Comparison of ENCODE assay signal across 9 mouse cellular contexts in genomic region chr4:140962207-140962909, GRCm38 (mm10). TPM values are rescaled to one million over a fixed set of nuclear protein-coding genes. Genes with fewer than 3 reads are reported as not detected.
DNase-seq lines count a peak whose midpoint lies in the region; ATAC-seq lines count a peak whose summit lies in the region.
"Had no signal": no experiment of that assay in that cellular context is flagged by ENCODE, and none has a peak within 500 bp of the region (broad histone marks: within the 10 kb centered on the region; RNA-seq: fewer than 3 reads in every experiment).

No protein-coding gene starts in this region.

- H3K9me3 ChIP-seq in heart, embryonic 15.5 days (replicated peaks), result no peaks in the 10 kb centered on the region
- H3K9me3 ChIP-seq in intestine, embryonic 15.5 days, result no peaks in the 10 kb centered on the region
- H3K9me3 ChIP-seq in midbrain, embryonic 12.5 days, result no peaks in the 10 kb centered on the region

- no peaks in the 10 kb centered on the region for H3K27me3 ChIP-seq in heart, embryonic 15.5 days
- H3K27me3 ChIP-seq in intestine, embryonic 15.5 days (replicated peaks), result no peaks in the 10 kb centered on the region
- no peaks in the 10 kb centered on the region for H3K27me3 ChIP-seq in midbrain, embryonic 12.5 days

- peak overlapping the region; percentile 97 for H3K9ac ChIP-seq in heart, embryonic 15.5 days
- H3K9ac ChIP-seq in intestine, embryonic 15.5 days, result peak overlapping the region; percentile 86
- peak overlapping the region; percentile 94; the same call in 1 of the 2 replicates for H3K9ac ChIP-seq in midbrain, embryonic 12.5 days (replicated peaks)

- no peak for ATAC-seq in heart, embryonic 15.5 days (replicated peaks; ENCODE audit: insufficient number of reproducible peaks, insufficient read depth, low FRiP score, low read depth)
- ATAC-seq in intestine, embryonic 15.5 days, result no peak
- ATAC-seq in midbrain, embryonic 12.5 days (ENCODE audit: low FRiP score, low read depth), result no peak

- H3K4me2 ChIP-seq in heart, embryonic 15.5 days, result peak overlapping the region; percentile 86
- H3K4me2 ChIP-seq in intestine, embryonic 15.5 days (replicated peaks), result peak overlapping the region; percentile 89
- H3K4me2 ChIP-seq in midbrain, embryonic 12.5 days (replicated peaks), result peak overlapping the region; percentile 98

- 63% methylated on average over 8 of the region's 8 CpGs for WGBS in heart, embryonic 15.5 days
- WGBS in intestine, embryonic 15.5 days, result 61% methylated on average over 8 of the region's 8 CpGs
- WGBS in midbrain, embryonic 12.5 days, result 76% methylated on average over 8 of the region's 8 CpGs

- H3K4me1 ChIP-seq in heart, embryonic 15.5 days (replicated peaks), result peaks cover 44% of the 10 kb centered on the region
- peaks cover 3% of the 10 kb centered on the region; the same call in 1 of the 2 replicates for H3K4me1 ChIP-seq in brown adipose tissue, adult 24 weeks (ENCODE audit: control insufficient read depth, insufficient read depth, insufficient read length, low read length)
- H3K4me1 ChIP-seq in intestine, embryonic 15.5 days (replicated peaks), result peaks cover 23% of the 10 kb centered on the region
- H3K4me1 ChIP-seq in midbrain, embryonic 12.5 days, result peaks cover 30% of the 10 kb centered on the region

- peak overlapping the region; percentile 91 for H3K27ac ChIP-seq in heart, embryonic 15.5 days
- peak overlapping the region; percentile 95 for H3K27ac ChIP-seq in brown adipose tissue, adult 24 weeks (replicated peaks; ENCODE audit: low read depth, low read length)
- 0 out of 2 replicates have a peak overlapping the region, but pooled peaks have one; percentile 77 for H3K27ac ChIP-seq in intestine, embryonic 15.5 days
- no peak overlapping the region for H3K27ac ChIP-seq in midbrain, embryonic 12.5 days (replicated peaks)

- no peak for DNase-seq in heart, adult 8-10 months (ENCODE audit: low spot score)
- DNase-seq in cerebellum, adult 18-20 months, result no peak
- no peak for DNase-seq in thymus, postnatal 14 days
- DNase-seq in cerebellum, postnatal 4 days (ENCODE audit: low spot score in 2 of 2), result no peak

- peak overlapping the region; percentile 92 for H3K4me3 ChIP-seq in heart, embryonic 15.5 days
- peak overlapping the region; percentile 88 for H3K4me3 ChIP-seq in brown adipose tissue, adult 24 weeks (ENCODE audit: insufficient read depth, low read depth, low read length)
- H3K4me3 ChIP-seq in intestine, embryonic 15.5 days (replicated peaks), result peak overlapping the region; percentile 79
- peak overlapping the region; percentile 98 for H3K4me3 ChIP-seq in midbrain, embryonic 12.5 days

- H3K36me3 ChIP-seq in heart, embryonic 15.5 days, result peaks cover 11% of the 10 kb centered on the region
- no peaks in the 10 kb centered on the region for H3K36me3 ChIP-seq in intestine, embryonic 15.5 days
- H3K36me3 ChIP-seq in midbrain, embryonic 12.5 days, result peaks cover 15% of the 10 kb centered on the region

RNA-seq across cellular contexts. Expression of gene Sdhb, which starts 1.4 kb away (rescaled TPM):
- polyA plus RNA-seq in heart, embryonic 15.5 days (2015; fragmentation: Nextera tagmentation; extraction: Ambion mirVana), result 812 and 965 TPM in 2 replicates
- total RNA-seq in heart, adult 8-10 months (2022), result 1,000 to 10,000 TPM; 1,293 to 1,379 (median 1,312) TPM
- 2,044 and 2,390 TPM in 2 replicates for polyA plus RNA-seq in brown adipose tissue, adult 24 weeks (2012; ENCODE audit: insufficient read depth, insufficient read length, missing spikeins)
- polyA plus RNA-seq in intestine, embryonic 15.5 days (2015; fragmentation: Nextera tagmentation; extraction: Ambion mirVana), result 539 and 577 TPM in 2 replicates
- polyA plus RNA-seq in midbrain, embryonic 12.5 days (2016; fragmentation: Nextera tagmentation; extraction: Ambion mirVana), result 394 and 399 TPM in 2 replicates

RNA-seq across cellular contexts. Expression of gene Atp13a2, which starts 24.3 kb away (rescaled TPM):
- 23.4 and 38.8 TPM in 2 replicates for polyA plus RNA-seq in heart, embryonic 15.5 days (2015; fragmentation: Nextera tagmentation; extraction: Ambion mirVana)
- 10 to 100 TPM; 12.3 to 17.2 (median 15.6) TPM for total RNA-seq in heart, adult 8-10 months (2022)
- 6.7 and 6.8 TPM in 2 replicates for polyA plus RNA-seq in brown adipose tissue, adult 24 weeks (2012; ENCODE audit: insufficient read depth, insufficient read length, missing spikeins)
- 29.8 and 35.7 TPM in 2 replicates for polyA plus RNA-seq in intestine, embryonic 15.5 days (2015; fragmentation: Nextera tagmentation; extraction: Ambion mirVana)
- polyA plus RNA-seq in midbrain, embryonic 12.5 days (2016; fragmentation: Nextera tagmentation; extraction: Ambion mirVana), result 93.4 and 97.2 TPM in 2 replicates

RNA-seq across cellular contexts. Expression of gene Mfap2, which starts 47.9 kb away (rescaled TPM):
- polyA plus RNA-seq in heart, embryonic 15.5 days (2015; fragmentation: Nextera tagmentation; extraction: Ambion mirVana), result 237 and 341 TPM in 2 replicates
- 1 to 10 TPM; 1.7 to 2.8 (median 2.2) TPM for total RNA-seq in heart, adult 8-10 months (2022)
- 1.4 and 3.0 TPM in 2 replicates for polyA plus RNA-seq in brown adipose tissue, adult 24 weeks (2012; ENCODE audit: insufficient read depth, insufficient read length, missing spikeins)
- polyA plus RNA-seq in intestine, embryonic 15.5 days (2015; fragmentation: Nextera tagmentation; extraction: Ambion mirVana), result 329 and 347 TPM in 2 replicates
- 240 and 287 TPM in 2 replicates for polyA plus RNA-seq in midbrain, embryonic 12.5 days (2016; fragmentation: Nextera tagmentation; extraction: Ambion mirVana)
- total RNA-seq: common myeloid progenitor, adult 5-6 weeks had no signal

RNA-seq across cellular contexts. Expression of gene Padi2, which starts 56.2 kb away (rescaled TPM):
- polyA plus RNA-seq in heart, embryonic 15.5 days (2015; fragmentation: Nextera tagmentation; extraction: Ambion mirVana), result 1.2 and 3.1 TPM in 2 replicates
- 1 to 10 TPM in 3 of 4 experiments, under 1 TPM in 1; 0.72 to 1.3 (median 1.2) TPM for total RNA-seq in heart, adult 8-10 months (2022)
- polyA plus RNA-seq in brown adipose tissue, adult 24 weeks (2012; ENCODE audit: insufficient read depth, insufficient read length, missing spikeins), result 1.6 and 2.5 TPM in 2 replicates
- polyA plus RNA-seq in intestine, embryonic 15.5 days (2015; fragmentation: Nextera tagmentation; extraction: Ambion mirVana), result 3.1 and 3.8 TPM in 2 replicates
- polyA plus RNA-seq in midbrain, embryonic 12.5 days (2016; fragmentation: Nextera tagmentation; extraction: Ambion mirVana), result 0.39 and 0.89 TPM in 2 replicates

Comparison
In these comparisons a context has a peak if more than half of its experiments do, and no peak if none do; other contexts are left out.
1. RNA of gene Mfap2, which starts 47.9 kb away (polyA plus RNA-seq): 329 to 347 TPM in intestine, embryonic 15.5 days, 240 to 287 TPM in midbrain, embryonic 12.5 days and 237 to 341 TPM in heart, embryonic 15.5 days; 1.4 to 3.0 TPM in brown adipose tissue, adult 24 weeks; every median in the first group is over 10 times any median in the second.
2. Peak in every context shown above with its lines, with median percentiles within 50 percentile points of each other: H3K4me2 ChIP-seq, H3K4me3 ChIP-seq and H3K9ac ChIP-seq.